Mouse (Mus musculus): Measurements from ENCODE around the gene Cisd3.
"Not testable (repeated sequence)": the region's sequence is repeated elsewhere in the genome, so short reads cannot be mapped to it uniquely, and the experiment has no call there.

- not testable (repeated sequence) for TF ChIP-seq CTCF (IDR thresholded peaks at IDR 0.05; ENCODE audit: borderline replicate concordance, insufficient read depth, low read length); POLR2A (IDR thresholded peaks at IDR 0.05; ENCODE audit: low read depth, low read length)
Observed at GRCm38 (mm10) chr11:97734810-97735209, 49.2 kb downstream of the Cisd3 start.
